Mouse (Mus musculus): ENCODE results near the gene Nol4l. TPM values are rescaled to one million over a fixed set of nuclear protein-coding genes. Genes with fewer than 3 reads are reported as not detected.

Gene Nol4l
- polyA plus RNA-seq, 1 experiment from 2014 or later = 19.4 TPM

DNA sequence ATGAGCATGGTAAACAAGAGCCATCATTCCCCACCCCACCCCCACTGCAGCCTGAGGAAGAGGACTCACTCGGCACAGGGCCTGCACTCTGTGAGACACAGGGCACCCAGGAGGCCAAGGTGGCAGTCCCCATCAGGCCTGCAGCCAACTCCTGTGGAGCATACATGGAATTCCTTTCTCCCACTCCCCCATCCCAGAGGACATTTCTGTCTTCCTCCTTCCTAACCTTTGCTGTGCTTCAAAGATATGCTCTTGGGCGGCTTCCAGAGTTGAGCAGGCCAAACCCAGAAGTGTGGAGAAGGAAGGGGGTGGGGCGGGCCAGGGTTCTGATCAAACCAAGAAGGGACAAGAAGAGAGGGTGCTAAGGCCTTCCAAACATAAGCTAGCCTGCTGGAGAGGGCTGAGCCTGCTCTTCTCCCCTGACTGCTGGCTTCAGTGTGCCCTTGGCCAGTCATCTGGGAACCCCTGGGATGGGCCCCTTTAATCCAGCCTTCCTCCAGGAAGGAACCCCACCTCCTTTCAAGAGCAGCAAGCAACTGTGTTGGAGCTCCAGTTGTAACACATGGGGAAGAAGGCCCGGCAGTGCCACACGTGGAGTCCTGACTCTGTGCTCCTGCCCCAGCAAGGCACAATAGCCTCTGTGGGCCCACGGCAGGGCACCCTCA lies 93.0 kb downstream of the Nol4l start:
- WGBS = 28% methylated on average over 6 of the region's 6 CpGs
- H3K9ac ChIP-seq = peak overlapping the region; percentile 7; the same call in 1 of the 2 replicates
- H3K4me1 ChIP-seq = peaks cover 84% of the 10 kb centered on the region

DNA sequence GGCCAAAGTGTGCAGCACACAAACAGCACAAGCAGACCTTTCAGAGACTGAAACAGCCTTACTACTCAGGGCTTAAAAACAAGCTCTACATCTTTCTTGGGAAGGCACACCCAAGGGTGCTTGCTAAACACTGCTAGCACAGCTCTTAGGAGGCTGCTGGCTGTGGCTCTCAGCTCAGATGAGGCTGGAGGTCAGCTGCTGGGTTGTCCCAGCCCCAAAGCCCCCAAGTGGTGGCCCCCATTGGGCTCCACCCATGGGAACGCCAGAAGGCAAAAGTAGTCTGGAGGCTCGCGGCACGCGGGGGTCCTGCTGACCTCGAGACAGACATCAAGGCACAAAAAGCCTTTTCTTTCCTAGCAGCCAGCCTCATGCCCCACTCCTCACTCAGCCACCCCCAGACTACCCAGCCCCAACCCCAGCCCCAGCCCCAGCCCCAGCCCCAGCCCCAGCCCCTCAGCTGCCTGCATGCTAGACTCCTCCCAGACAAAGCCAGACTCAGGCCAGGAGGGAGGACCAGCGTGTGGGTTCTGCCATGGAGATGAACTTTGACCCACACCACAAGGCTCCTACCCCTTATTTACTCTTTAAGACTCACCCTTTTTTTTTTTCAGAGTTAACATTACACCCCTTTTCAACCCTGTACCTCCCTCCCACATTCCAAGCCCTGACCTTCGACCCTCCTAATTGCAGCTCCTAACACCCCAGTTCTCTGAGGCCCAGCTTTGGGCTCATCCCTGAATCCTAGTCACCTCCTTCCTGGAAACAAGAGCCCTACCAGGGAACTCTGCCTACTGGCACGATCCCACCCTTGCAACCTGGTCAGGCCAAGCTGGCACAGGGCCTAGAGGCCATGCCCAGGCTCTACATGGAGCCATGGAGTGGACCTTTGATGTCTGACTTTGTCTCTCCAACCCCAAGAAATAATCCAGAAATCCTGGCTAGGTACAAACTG lies 94.6 kb downstream of the Nol4l start:
- 19% methylated on average over 9 of the region's 9 CpGs for WGBS
- Histone ChIP-seq H3K27ac (peak overlapping the region; percentile 9; the same call in 1 of the 2 replicates), H3K9ac (no peak overlapping the region), H3K4me1 (peaks cover 67% of the 10 kb centered on the region), H3K27me3 (no peaks in the 10 kb centered on the region), H3K9me3 (no peaks in the 10 kb centered on the region), H3K4me2 (replicated peaks) (no peak overlapping the region), H3K4me3 (no peak overlapping the region), H3K36me3 (peaks cover 50% of the 10 kb centered on the region)
- no peak for ATAC-seq (ENCODE audit: insufficient number of reproducible peaks, insufficient read depth, low FRiP score, low TSS enrichment)

More for the DNA sequence above, 93.0 kb downstream of the Nol4l start:
- Histone ChIP-seq H3K36me3 (peaks cover 34% of the 10 kb centered on the region), H3K4me2 (replicated peaks) (peak overlapping the region; percentile 14), H3K9me3 (no peaks in the 10 kb centered on the region), H3K27me3 (no peaks in the 10 kb centered on the region), H3K27ac (peak overlapping the region; percentile 81), H3K4me3 (no peak overlapping the region)
- no peak for ATAC-seq (ENCODE audit: insufficient number of reproducible peaks, insufficient read depth, low FRiP score, low TSS enrichment)

DNA sequence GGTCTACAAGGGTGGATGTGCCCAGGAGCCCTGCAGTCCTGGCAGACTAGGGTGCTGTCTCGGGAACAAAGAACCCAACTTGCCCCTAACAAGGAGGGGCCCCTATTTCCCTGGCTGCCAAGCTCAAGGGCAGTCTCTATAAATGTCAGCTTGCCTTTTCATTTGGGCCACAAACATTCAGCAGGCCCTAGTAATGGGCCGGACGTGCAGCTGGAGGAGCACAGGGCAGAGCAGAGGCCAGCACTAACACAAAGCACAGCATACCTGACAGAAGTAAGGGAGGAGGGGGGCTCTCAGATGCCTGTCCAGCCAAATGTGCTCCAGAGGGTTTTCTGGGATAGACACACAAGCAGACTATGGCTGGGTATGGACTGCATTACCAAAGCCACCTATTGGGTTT lies 95.9 kb downstream of the Nol4l start:
- Histone ChIP-seq H3K4me2 (replicated peaks) (no peak overlapping the region), H3K9me3 (no peaks in the 10 kb centered on the region), H3K27ac (peak overlapping the region; percentile 69), H3K36me3 (peaks cover 63% of the 10 kb centered on the region), H3K9ac (no peak overlapping the region; the same call in 1 of the 2 replicates), H3K27me3 (no peaks in the 10 kb centered on the region), H3K4me3 (no peak overlapping the region), H3K4me1 (peaks cover 59% of the 10 kb centered on the region)
- 44% methylated on average over 3 of the region's 3 CpGs for WGBS
- no peak for ATAC-seq (ENCODE audit: insufficient number of reproducible peaks, insufficient read depth, low FRiP score, low TSS enrichment)

DNA sequence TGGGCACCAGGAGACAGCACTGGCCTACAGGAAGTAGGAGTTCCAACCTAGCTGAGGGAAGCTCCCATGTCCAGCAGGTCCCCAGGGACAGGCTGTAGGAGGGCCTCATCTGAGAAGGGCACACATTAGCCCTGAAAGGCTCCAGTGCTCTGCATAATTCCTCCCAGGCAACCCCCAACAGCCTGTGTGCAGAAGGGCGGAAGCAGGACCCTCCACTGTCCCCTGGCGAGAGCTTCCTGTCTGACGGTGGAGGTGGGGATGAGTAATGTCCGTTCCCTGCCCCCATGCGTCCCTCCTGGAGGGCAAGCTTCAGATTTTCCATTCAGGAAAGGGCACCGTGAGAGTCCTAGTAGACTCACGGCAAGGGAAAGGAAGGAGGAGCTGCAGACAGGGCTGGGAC lies 97.3 kb downstream of the Nol4l start:
- Histone ChIP-seq H3K27ac (no peak overlapping the region), H3K4me1 (peaks cover 50% of the 10 kb centered on the region), H3K4me2 (replicated peaks) (no peak overlapping the region), H3K4me3 (no peak overlapping the region), H3K27me3 (no peaks in the 10 kb centered on the region), H3K9ac (no peak overlapping the region), H3K36me3 (peaks cover 72% of the 10 kb centered on the region), H3K9me3 (no peaks in the 10 kb centered on the region)
- WGBS = 25% methylated on average over 7 of the region's 7 CpGs
- no peak for ATAC-seq (ENCODE audit: insufficient number of reproducible peaks, insufficient read depth, low FRiP score, low TSS enrichment)

DNA sequence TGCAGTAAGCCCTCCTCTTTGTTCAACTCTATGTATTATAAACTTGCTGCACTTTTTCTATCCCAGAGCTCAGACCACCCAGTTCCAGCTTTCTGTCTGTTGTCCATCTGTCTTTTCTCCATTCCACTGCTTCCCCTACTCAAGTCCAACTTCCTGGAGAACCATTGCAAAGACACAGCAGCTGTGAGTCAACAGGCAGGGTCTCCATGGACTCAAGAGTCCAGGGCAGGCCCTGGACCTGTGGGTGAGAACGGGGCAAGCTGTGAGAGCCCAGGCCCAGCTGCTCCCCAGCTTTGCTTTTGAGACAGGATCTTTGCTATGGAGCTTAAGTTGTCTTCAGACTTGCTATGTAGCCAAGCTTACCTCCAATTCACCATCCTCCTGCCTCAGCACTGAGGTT lies 99.2 kb downstream of the Nol4l start:
- Histone ChIP-seq H3K27me3 (no peaks in the 10 kb centered on the region), H3K4me1 (peaks cover 37% of the 10 kb centered on the region), H3K27ac (no peak overlapping the region), H3K36me3 (peaks cover 66% of the 10 kb centered on the region), H3K4me2 (replicated peaks) (no peak overlapping the region), H3K4me3 (no peak overlapping the region), H3K9me3 (no peaks in the 10 kb centered on the region), H3K9ac (no peak overlapping the region)
- WGBS = 94% methylated on average over 1 of the region's 1 CpGs
- no peak for ATAC-seq (ENCODE audit: insufficient number of reproducible peaks, insufficient read depth, low FRiP score, low TSS enrichment)

DNA sequence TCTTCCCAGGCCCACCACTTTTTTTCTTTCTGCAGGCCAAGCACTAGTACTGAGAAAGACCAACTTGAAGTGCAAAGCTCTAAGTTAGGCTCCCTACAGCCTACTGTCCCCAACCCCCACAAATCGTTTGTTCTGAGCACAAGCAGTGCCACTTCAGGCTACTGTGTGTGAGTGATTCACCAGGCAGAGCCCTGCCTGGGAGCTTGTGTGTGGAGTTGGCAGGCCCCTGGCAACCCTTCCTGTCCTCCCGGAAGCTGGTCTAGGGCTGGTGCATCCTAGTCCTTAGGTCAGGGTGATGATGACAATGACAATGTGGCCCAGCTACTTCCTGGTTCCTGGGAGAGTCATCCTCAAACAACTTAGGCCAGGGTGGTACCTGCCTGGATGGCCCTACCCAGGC lies 101.3 kb downstream of the Nol4l start:
- H3K9ac ChIP-seq = no peak overlapping the region
- H3K4me1 ChIP-seq = peaks cover 26% of the 10 kb centered on the region
- 66% methylated on average over 2 of the region's 2 CpGs for WGBS
- no peak overlapping the region for H3K4me2 ChIP-seq (replicated peaks)
- H3K36me3 ChIP-seq = peaks cover 70% of the 10 kb centered on the region
- no peak overlapping the region for H3K4me3 ChIP-seq
- no peak for ATAC-seq (ENCODE audit: insufficient number of reproducible peaks, insufficient read depth, low FRiP score, low TSS enrichment)
- H3K9me3 ChIP-seq = no peaks in the 10 kb centered on the region
- H3K27ac ChIP-seq = no peak overlapping the region
- no peaks in the 10 kb centered on the region for H3K27me3 ChIP-seq

DNA sequence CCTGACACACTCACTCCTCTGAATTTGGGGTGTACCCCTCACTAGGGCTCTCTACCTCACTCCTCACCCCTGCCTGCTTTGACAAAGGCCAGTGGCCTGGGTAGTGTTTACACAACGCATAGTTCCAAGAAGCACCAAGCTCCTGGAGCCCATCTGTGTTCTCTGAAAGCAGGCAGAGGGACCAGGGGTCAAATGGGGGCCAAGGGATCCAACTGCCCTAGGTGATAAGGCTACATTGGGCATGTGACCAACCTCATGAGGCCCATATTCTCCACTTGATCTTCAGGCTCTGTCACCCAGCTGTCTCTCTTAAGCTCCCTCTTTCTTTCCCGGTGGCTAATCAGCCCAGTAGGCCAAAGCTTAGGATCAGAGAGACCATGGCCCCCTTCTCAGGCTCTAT lies 102.8 kb downstream of the Nol4l start:
- no peak overlapping the region for H3K9ac ChIP-seq
- no peaks in the 10 kb centered on the region for H3K27me3 ChIP-seq
- WGBS = 22% methylated on average over 2 of the region's 2 CpGs
- peaks cover 59% of the 10 kb centered on the region for H3K36me3 ChIP-seq
- H3K27ac ChIP-seq = no peak overlapping the region; the same call in 1 of the 2 replicates
- no peak overlapping the region for H3K4me2 ChIP-seq (replicated peaks)
- no peaks in the 10 kb centered on the region for H3K9me3 ChIP-seq
- H3K4me1 ChIP-seq = peaks cover 29% of the 10 kb centered on the region
- ATAC-seq (ENCODE audit: insufficient number of reproducible peaks, insufficient read depth, low FRiP score, low TSS enrichment) = no peak
- no peak overlapping the region for H3K4me3 ChIP-seq

DNA sequence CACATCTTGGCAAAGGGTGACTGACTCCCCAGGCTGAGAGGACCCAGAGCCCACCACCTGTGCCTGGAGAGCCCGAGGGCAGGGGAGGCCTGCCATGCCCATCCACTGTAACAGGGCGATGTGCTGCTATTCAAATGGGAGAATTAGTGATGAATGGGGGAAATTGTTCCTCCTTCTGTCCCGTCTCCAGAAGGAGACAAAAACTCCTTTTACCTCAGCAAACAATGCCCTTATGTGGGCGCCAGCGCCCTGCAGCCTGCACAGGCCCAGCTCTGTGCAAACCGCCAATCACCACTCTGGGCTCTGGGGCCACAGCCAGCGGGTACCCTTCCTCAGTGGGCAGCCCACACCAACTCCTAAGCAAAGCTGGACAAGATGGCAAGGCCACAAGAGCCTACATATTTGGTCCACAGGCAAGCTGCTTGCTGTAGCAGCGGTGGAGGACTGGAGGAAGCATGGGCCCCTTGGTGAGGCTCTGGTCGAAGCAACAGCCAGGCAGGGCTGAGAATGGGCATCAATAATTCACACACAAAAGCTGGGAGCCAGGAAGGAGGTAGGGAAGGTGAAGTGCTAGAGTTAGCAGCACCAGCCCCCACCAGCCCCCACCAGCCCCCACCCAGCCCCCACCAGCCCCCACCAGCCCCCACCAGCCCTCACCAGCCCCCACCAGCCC lies 103.6 kb downstream of the Nol4l start:
- 37% methylated on average over 9 of the region's 9 CpGs for WGBS
- Histone ChIP-seq H3K27me3 (no peaks in the 10 kb centered on the region), H3K4me1 (peaks cover 30% of the 10 kb centered on the region), H3K9me3 (no peaks in the 10 kb centered on the region), H3K4me3 (no peak overlapping the region), H3K9ac (0 out of 2 replicates have a peak overlapping the region, but pooled peaks have one; percentile 7), H3K36me3 (peaks cover 52% of the 10 kb centered on the region), H3K4me2 (replicated peaks) (no peak overlapping the region), H3K27ac (peak overlapping the region; percentile 74; the same call in 1 of the 2 replicates)
- no peak for ATAC-seq (ENCODE audit: insufficient number of reproducible peaks, insufficient read depth, low FRiP score, low TSS enrichment)

DNA sequence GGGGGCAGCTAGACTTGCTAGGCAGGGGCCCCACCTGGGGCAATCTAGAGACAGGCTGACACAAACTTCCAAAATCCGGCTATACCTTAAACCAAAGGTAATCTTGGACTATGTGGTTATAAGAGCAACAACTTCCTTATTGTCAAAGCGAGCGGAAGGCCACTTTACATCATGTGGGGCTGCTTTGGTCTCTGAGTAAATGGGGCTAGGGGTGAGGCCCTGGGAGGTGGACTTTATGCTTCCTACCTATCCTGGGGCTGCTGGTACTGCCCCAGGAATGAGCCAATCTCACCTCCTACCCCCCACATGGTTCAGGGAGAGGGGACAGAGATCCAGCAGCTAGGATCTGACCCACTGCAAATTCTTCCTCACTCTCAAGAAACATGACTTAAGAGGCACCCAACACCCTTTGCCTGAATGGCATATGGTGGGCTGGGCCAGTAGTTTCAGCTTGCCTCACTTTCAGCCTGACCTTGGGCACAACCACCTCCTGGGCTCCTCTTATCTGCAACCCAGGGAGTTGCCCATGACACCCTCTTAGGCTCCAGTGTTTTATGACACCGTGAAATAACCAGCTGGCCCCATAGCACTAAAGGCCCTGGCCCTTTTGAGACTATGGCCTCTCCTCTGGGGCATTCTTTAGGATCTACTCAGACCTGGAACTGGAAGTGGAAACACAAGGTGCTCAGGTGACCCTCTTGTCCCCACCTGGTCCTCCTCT lies 104.5 kb downstream of the Nol4l start:
- Histone ChIP-seq H3K4me1 (peaks cover 30% of the 10 kb centered on the region), H3K36me3 (peaks cover 49% of the 10 kb centered on the region), H3K9ac (no peak overlapping the region), H3K27ac (0 out of 2 replicates have a peak overlapping the region, but pooled peaks have one; percentile 32), H3K4me3 (no peak overlapping the region), H3K4me2 (replicated peaks) (no peak overlapping the region), H3K27me3 (no peaks in the 10 kb centered on the region), H3K9me3 (no peaks in the 10 kb centered on the region)
- WGBS = 90% methylated on average over 4 of the region's 4 CpGs
- no peak for ATAC-seq (ENCODE audit: insufficient number of reproducible peaks, insufficient read depth, low FRiP score, low TSS enrichment)

DNA sequence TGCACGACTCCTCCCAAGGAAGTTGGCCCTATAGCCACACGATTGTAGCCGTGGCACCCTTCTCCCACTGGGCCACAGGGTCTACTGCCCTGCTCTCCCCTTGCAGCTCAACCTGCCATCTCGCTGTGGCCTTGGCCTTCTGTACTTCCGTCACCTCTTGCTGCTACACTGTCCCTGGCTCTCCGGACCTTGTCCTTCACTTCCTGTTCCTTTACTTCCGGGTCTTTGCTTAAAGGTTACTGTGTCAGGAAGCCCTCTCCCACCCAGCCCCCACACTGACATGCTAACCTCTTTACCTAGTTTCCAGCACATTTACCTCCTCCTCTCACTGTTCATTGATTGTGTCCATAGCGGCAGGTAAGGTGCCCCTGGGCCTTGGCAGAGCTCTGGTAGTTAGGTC lies 105.2 kb downstream of the Nol4l start:
- Histone ChIP-seq H3K9ac (no peak overlapping the region), H3K27ac (no peak overlapping the region), H3K4me3 (no peak overlapping the region), H3K4me1 (peaks cover 30% of the 10 kb centered on the region), H3K27me3 (no peaks in the 10 kb centered on the region), H3K36me3 (peaks cover 49% of the 10 kb centered on the region), H3K4me2 (replicated peaks) (no peak overlapping the region), H3K9me3 (no peaks in the 10 kb centered on the region)
- 74% methylated on average over 8 of the region's 8 CpGs for whole genome bisulfite sequencing
- ATAC-seq (ENCODE audit: insufficient number of reproducible peaks, insufficient read depth, low FRiP score, low TSS enrichment) = no peak

DNA sequence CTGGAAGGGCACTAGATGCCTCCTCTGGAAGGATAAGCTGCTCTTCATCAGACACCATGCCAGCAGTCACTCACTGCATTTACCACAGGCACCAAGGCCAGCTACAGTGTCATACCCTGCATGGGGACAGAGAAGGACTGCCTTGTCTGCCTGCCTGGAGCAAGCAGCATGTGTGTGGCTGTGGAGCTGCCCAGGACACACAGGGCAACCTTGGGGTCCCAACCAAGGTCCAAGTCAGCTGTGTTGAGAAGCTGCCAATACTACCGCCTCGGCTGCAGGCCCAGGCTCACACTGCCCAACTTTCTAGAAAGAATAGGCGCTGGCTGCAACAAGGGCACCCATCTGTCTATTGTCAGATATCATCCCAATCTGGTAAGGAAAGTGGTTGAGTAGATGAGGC lies 106.7 kb downstream of the Nol4l start:
- Histone ChIP-seq H3K4me3 (no peak overlapping the region), H3K36me3 (peaks cover 49% of the 10 kb centered on the region), H3K27me3 (no peaks in the 10 kb centered on the region), H3K9me3 (no peaks in the 10 kb centered on the region), H3K4me1 (peaks cover 30% of the 10 kb centered on the region), H3K27ac (no peak overlapping the region), H3K9ac (no peak overlapping the region), H3K4me2 (replicated peaks) (no peak overlapping the region)
- WGBS = 82% methylated on average over 3 of the region's 3 CpGs
- no peak for ATAC-seq (ENCODE audit: insufficient number of reproducible peaks, insufficient read depth, low FRiP score, low TSS enrichment)

Measured in embryonic facial prominence, embryonic 12.5 days (tissue).